9 mouse cellular contexts compared by ENCODE assay signal in genomic region chr7:34746165-34746564, GRCm38 (mm10).
DNase-seq lines count a peak whose midpoint lies in the region; ATAC-seq and TF ChIP-seq lines count a peak whose summit lies in the region.
"Had no signal": no experiment of that assay in that cellular context is flagged by ENCODE, and none has a peak within 500 bp of the region (broad histone marks: within the 10 kb centered on the region; RNA-seq: fewer than 3 reads in every experiment).

No protein-coding gene starts in this region.

- H3K4me1 ChIP-seq in forebrain, postnatal 0 days (ENCODE audit: insufficient read depth): no peaks in the 10 kb centered on the region
- H3K4me1 ChIP-seq in forebrain, embryonic 16.5 days (replicated peaks; ENCODE audit: control insufficient read depth, insufficient read depth, low read length): no peaks in the 10 kb centered on the region
- H3K4me1 ChIP-seq in intestine, embryonic 15.5 days (replicated peaks): peaks cover 9% of the 10 kb centered on the region; the same call in 1 of the 2 replicates
- H3K4me1 ChIP-seq in liver, embryonic 12.5 days: no peaks in the 10 kb centered on the region
- H3K4me1 ChIP-seq: liver, embryonic 15.5 days had no signal

- 44% methylated on average over 9 of the region's 9 CpGs for WGBS in forebrain, postnatal 0 days
- 49% methylated on average over 9 of the region's 9 CpGs for WGBS in forebrain, embryonic 16.5 days
- WGBS in intestine, embryonic 15.5 days: 35% methylated on average over 9 of the region's 9 CpGs
- WGBS in liver, embryonic 12.5 days (ENCODE audit: insufficient replicate concordance): 45% methylated on average over 9 of the region's 9 CpGs

- no peak overlapping the region for H3K4me3 ChIP-seq in forebrain, postnatal 0 days (ENCODE audit: low read depth, low read length)
- H3K4me3 ChIP-seq in forebrain, embryonic 16.5 days (replicated peaks; ENCODE audit: low read length): no peak overlapping the region
- H3K4me3 ChIP-seq in intestine, embryonic 15.5 days (replicated peaks): no peak overlapping the region
- no peak overlapping the region for H3K4me3 ChIP-seq in liver, embryonic 12.5 days
- H3K4me3 ChIP-seq: liver, embryonic 15.5 days had no signal

- H3K27me3 ChIP-seq in forebrain, postnatal 0 days (ENCODE audit: insufficient read depth, low read length): no peaks in the 10 kb centered on the region
- H3K27me3 ChIP-seq in forebrain, embryonic 16.5 days (replicated peaks; ENCODE audit: control insufficient read depth, insufficient read depth, low read length): no peaks in the 10 kb centered on the region
- no peaks in the 10 kb centered on the region for H3K27me3 ChIP-seq in intestine, embryonic 15.5 days (replicated peaks)
- H3K27me3 ChIP-seq in liver, embryonic 12.5 days (replicated peaks): no peaks in the 10 kb centered on the region
- H3K27me3 ChIP-seq: liver, embryonic 15.5 days had no signal

- peak; percentile 14; the same call in 1 of the 2 replicates for ATAC-seq in forebrain, postnatal 0 days
- no peak for ATAC-seq in forebrain, embryonic 16.5 days
- ATAC-seq in intestine, embryonic 15.5 days: peak; percentile 79
- ATAC-seq in liver, embryonic 12.5 days: no peak

- H3K4me2 ChIP-seq in forebrain, postnatal 0 days (ENCODE audit: low read depth): no peak overlapping the region
- no peak overlapping the region for H3K4me2 ChIP-seq in forebrain, embryonic 16.5 days (ENCODE audit: low read length)
- no peak overlapping the region for H3K4me2 ChIP-seq in intestine, embryonic 15.5 days (replicated peaks)
- H3K4me2 ChIP-seq in liver, embryonic 12.5 days: no peak overlapping the region
- H3K4me2 ChIP-seq: liver, embryonic 15.5 days had no signal

- H3K9ac ChIP-seq in forebrain, postnatal 0 days: no peak overlapping the region
- H3K9ac ChIP-seq in forebrain, embryonic 16.5 days (replicated peaks; ENCODE audit: low read depth, low read length): no peak overlapping the region
- H3K9ac ChIP-seq in intestine, embryonic 15.5 days: no peak overlapping the region
- H3K9ac ChIP-seq in liver, embryonic 12.5 days: no peak overlapping the region
- H3K9ac ChIP-seq: liver, embryonic 15.5 days had no signal

- H3K36me3 ChIP-seq in forebrain, postnatal 0 days (ENCODE audit: insufficient read depth): no peaks in the 10 kb centered on the region
- H3K36me3 ChIP-seq in forebrain, embryonic 16.5 days (ENCODE audit: control insufficient read depth, insufficient read depth): no peaks in the 10 kb centered on the region
- H3K36me3 ChIP-seq in intestine, embryonic 15.5 days: no peaks in the 10 kb centered on the region
- no peaks in the 10 kb centered on the region for H3K36me3 ChIP-seq in liver, embryonic 12.5 days
- H3K36me3 ChIP-seq: liver, embryonic 15.5 days had no signal

- H3K27ac ChIP-seq in forebrain, postnatal 0 days (ENCODE audit: low read depth, low read length): no peak overlapping the region
- H3K27ac ChIP-seq in forebrain, embryonic 16.5 days (ENCODE audit: low read length): no peak overlapping the region
- peak overlapping the region; percentile 70 for H3K27ac ChIP-seq in intestine, embryonic 15.5 days
- H3K27ac ChIP-seq in liver, embryonic 12.5 days: no peak overlapping the region
- H3K27ac ChIP-seq: liver, embryonic 15.5 days had no signal

- no peak for DNase-seq in forebrain, postnatal 0 days
- peak; percentile 76 for DNase-seq in adrenal gland, postnatal 14 days
- peak; percentile 87 for DNase-seq in lung, postnatal 10 days
- no peak for DNase-seq in right cerebral cortex, postnatal 14 days
- DNase-seq in frontal cortex, postnatal 14 days (ENCODE audit: low spot score in 2 of 2): no peak

- H3K9me3 ChIP-seq in forebrain, postnatal 0 days (ENCODE audit: low read length): no peaks in the 10 kb centered on the region
- no peaks in the 10 kb centered on the region for H3K9me3 ChIP-seq in forebrain, embryonic 16.5 days (ENCODE audit: control insufficient read depth, low read length)
- H3K9me3 ChIP-seq in intestine, embryonic 15.5 days: no peaks in the 10 kb centered on the region
- no peaks in the 10 kb centered on the region for H3K9me3 ChIP-seq in liver, embryonic 12.5 days (replicated peaks)
- H3K9me3 ChIP-seq: liver, embryonic 15.5 days had no signal

- no peak for TF ChIP-seq CTCF in forebrain, postnatal 0 days (IDR thresholded peaks at IDR 0.05; ENCODE audit: low read depth)

Comparison
In these comparisons a context has a peak if more than half of its experiments do, and no peak if none do; other contexts are left out.
1. ATAC-seq: peak in forebrain, postnatal 0 days (single experiment) and intestine, embryonic 15.5 days (single experiment); none in forebrain, embryonic 16.5 days (single experiment) and liver, embryonic 12.5 days (single experiment).
2. DNase-seq: peak in adrenal gland, postnatal 14 days (single experiment) and lung, postnatal 10 days (single experiment); none in forebrain, postnatal 0 days (single experiment), right cerebral cortex, postnatal 14 days (single experiment) and frontal cortex, postnatal 14 days (0 of 2).